Mouse (Mus musculus) small intestine, adult 2 months (tissue): ENCODE data around the gene Espnl.

ENCODE experiments used
- CTCF ChIP-seq: fragments of 200-500 bp; IDR thresholded peaks from 2 replicates; pipeline ENCODE4 v1.5.1; 2012; ENCODE audit warnings: low read depth, mild to moderate bottlenecking, control low read depth, inconsistent platforms, low read length, moderate library complexity, mixed read lengths; ENCODE audit not compliant: insufficient replicate concordance, insufficient read length; ENCODE audit errors: extremely low read depth
- POLR2A ChIP-seq: fragments of 200-500 bp; IDR thresholded peaks from 2 replicates; pipeline ENCODE4 v1.6.1; 2012; ENCODE audit warnings: low read depth, mild to moderate bottlenecking, control low read depth, inconsistent platforms, low read length, moderate library complexity

- TF ChIP-seq POLR2A: no peak
- TF ChIP-seq CTCF: no peak
These were observed 40.2 kb downstream of the Espnl start for GRCm38 (mm10) chr1:91362113-91362512.
